Mouse (Mus musculus): ENCODE data around the gene Kcna1. TPM values are rescaled to one million over a fixed set of nuclear protein-coding genes. Genes with fewer than 3 reads are reported as not detected.

Gene Kcna1
- total and polyA plus RNA-seq, 2 experiments from 2014 or later = 2.2 to 4.2 TPM

DNA sequence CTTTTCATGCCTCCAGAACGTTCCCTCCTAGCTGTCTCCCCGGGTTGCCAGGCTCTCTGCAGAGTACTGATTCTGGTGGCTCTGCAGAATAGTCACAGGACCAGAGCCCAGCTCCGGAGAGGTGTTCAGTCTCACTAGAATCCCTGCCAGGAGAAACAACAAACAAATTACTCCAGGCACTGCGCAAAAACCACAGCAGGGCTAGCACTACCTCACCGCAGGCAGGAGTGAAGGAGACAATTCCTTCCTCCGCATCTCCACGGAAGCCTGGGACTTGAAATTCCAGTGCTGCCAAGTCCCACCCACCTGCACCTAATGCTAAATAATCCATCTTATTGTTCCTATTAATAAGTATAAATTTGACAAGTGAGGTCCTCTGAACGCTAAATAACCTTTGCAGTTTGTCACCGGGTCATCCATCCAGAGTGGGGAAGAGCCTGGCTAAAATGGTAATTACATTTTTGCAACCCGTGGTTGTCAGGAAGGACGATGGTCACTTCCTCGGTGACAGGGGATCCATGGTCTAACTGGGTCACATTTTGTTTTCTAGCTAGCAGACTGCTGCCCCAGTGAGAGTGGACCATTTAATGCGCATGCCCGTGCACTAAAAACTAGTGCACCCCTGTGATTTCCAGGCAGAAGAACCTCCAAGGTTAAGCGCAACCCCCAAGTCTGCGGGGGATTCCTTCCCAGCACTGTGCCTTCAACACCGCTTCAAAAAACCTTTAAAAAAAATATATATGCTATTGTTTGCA, 36.8 kb downstream of the Kcna1 start:
- Histone ChIP-seq H3K4me2 (ENCODE audit: low read depth, low read length, poor library complexity, severe bottlenecking) (no peak overlapping the region), H3K4me3 (ENCODE audit: low read depth, low read length) (no peak overlapping the region), H3K27ac (ENCODE audit: low read depth, low read length) (no peak overlapping the region), H3K9ac (replicated peaks; ENCODE audit: low read length, poor library complexity, severe bottlenecking) (no peak overlapping the region), H3K36me3 (ENCODE audit: insufficient read depth, low read length) (no peaks in the 10 kb centered on the region), H3K27me3 (ENCODE audit: insufficient read depth, low read length) (no peaks in the 10 kb centered on the region), H3K4me1 (ENCODE audit: insufficient read depth, low read length) (no peaks in the 10 kb centered on the region), H3K9me3 (ENCODE audit: low read length) (no peaks in the 10 kb centered on the region)
- ATAC-seq (ENCODE audit: low FRiP score) = no peak
- TF ChIP-seq CTCF (IDR thresholded peaks at IDR 0.05) = no peak
- DNase-seq (ENCODE audit: low spot score) = no peak
- 64% methylated on average over 17 of the region's 17 CpGs for WGBS

GRCm38 (mm10) chr6:126601843-126602326, 44.3 kb downstream of the Kcna1 start:
- TF ChIP-seq CTCF (IDR thresholded peaks at IDR 0.05) = no peak
- peak; percentile 61 for DNase-seq (ENCODE audit: low spot score)
- no peak overlapping the region for H3K4me2 ChIP-seq (ENCODE audit: low read depth, low read length, poor library complexity, severe bottlenecking)
- no peaks in the 10 kb centered on the region for H3K9me3 ChIP-seq (ENCODE audit: low read length)
- no peaks in the 10 kb centered on the region for H3K27me3 ChIP-seq (ENCODE audit: insufficient read depth, low read length)
- H3K4me1 ChIP-seq (ENCODE audit: insufficient read depth, low read length) = no peaks in the 10 kb centered on the region
- ATAC-seq (ENCODE audit: low FRiP score) = no peak
- 65% methylated on average over 13 of the region's 13 CpGs for WGBS
- no peak overlapping the region for H3K9ac ChIP-seq (replicated peaks; ENCODE audit: low read length, poor library complexity, severe bottlenecking)
- no peak overlapping the region for H3K4me3 ChIP-seq (ENCODE audit: low read depth, low read length)
- no peaks in the 10 kb centered on the region for H3K36me3 ChIP-seq (ENCODE audit: insufficient read depth, low read length)
- no peak overlapping the region for H3K27ac ChIP-seq (ENCODE audit: low read depth, low read length)

- DNase-seq (ENCODE audit: low spot score) = no peak
Measured at GRCm38 (mm10) chr6:126599201-126599995, 46.8 kb downstream of the Kcna1 start.

DNA sequence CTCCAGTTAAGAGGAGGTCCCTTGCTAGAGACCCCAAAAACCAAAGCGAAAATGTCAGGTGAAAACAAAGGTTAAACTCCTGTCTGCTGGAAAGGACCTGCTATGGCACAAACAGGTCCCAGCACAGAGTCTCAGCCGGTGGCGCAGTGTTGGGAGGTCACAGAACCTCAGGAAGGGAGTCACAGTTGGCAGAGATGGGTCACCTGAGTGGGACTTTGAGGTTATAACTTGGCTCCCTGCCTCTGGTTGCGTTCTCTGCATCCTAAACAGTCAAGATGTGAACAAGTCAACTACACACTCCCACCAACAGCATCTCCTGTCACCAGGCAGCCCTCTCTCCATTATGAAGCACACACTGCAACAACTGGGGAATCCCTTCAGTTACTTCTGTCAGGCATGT, 48.4 kb downstream of the Kcna1 start:
- no peak overlapping the region for H3K4me2 ChIP-seq (ENCODE audit: low read depth, low read length, poor library complexity, severe bottlenecking)
- TF ChIP-seq CTCF (IDR thresholded peaks at IDR 0.05) = no peak
- DNase-seq (ENCODE audit: low spot score) = no peak
- no peak for ATAC-seq (ENCODE audit: low FRiP score)
- no peaks in the 10 kb centered on the region for H3K27me3 ChIP-seq (ENCODE audit: insufficient read depth, low read length)
- H3K4me1 ChIP-seq (ENCODE audit: insufficient read depth, low read length) = no peaks in the 10 kb centered on the region
- no peaks in the 10 kb centered on the region for H3K9me3 ChIP-seq (ENCODE audit: low read length)
- no peak overlapping the region for H3K9ac ChIP-seq (replicated peaks; ENCODE audit: low read length, poor library complexity, severe bottlenecking)
- H3K36me3 ChIP-seq (ENCODE audit: insufficient read depth, low read length) = no peaks in the 10 kb centered on the region
- no peak overlapping the region for H3K4me3 ChIP-seq (ENCODE audit: low read depth, low read length)
- 90% methylated on average over 4 of the region's 4 CpGs for WGBS
- no peak overlapping the region for H3K27ac ChIP-seq (ENCODE audit: low read depth, low read length)

More at GRCm38 (mm10) chr6:126599201-126599995, 46.8 kb downstream of the Kcna1 start:
- Histone ChIP-seq H3K27ac (ENCODE audit: low read depth, low read length) (no peak overlapping the region), H3K36me3 (ENCODE audit: insufficient read depth, low read length) (no peaks in the 10 kb centered on the region), H3K27me3 (ENCODE audit: insufficient read depth, low read length) (no peaks in the 10 kb centered on the region), H3K4me3 (ENCODE audit: low read depth, low read length) (no peak overlapping the region), H3K9ac (replicated peaks; ENCODE audit: low read length, poor library complexity, severe bottlenecking) (no peak overlapping the region), H3K4me2 (ENCODE audit: low read depth, low read length, poor library complexity, severe bottlenecking) (no peak overlapping the region), H3K4me1 (ENCODE audit: insufficient read depth, low read length) (no peaks in the 10 kb centered on the region), H3K9me3 (ENCODE audit: low read length) (no peaks in the 10 kb centered on the region)
- no peak for ATAC-seq (ENCODE audit: low FRiP score)
- peak; percentile 46 for TF ChIP-seq CTCF (IDR thresholded peaks at IDR 0.05)
- WGBS = 88% methylated on average over 3 of the region's 3 CpGs

DNA sequence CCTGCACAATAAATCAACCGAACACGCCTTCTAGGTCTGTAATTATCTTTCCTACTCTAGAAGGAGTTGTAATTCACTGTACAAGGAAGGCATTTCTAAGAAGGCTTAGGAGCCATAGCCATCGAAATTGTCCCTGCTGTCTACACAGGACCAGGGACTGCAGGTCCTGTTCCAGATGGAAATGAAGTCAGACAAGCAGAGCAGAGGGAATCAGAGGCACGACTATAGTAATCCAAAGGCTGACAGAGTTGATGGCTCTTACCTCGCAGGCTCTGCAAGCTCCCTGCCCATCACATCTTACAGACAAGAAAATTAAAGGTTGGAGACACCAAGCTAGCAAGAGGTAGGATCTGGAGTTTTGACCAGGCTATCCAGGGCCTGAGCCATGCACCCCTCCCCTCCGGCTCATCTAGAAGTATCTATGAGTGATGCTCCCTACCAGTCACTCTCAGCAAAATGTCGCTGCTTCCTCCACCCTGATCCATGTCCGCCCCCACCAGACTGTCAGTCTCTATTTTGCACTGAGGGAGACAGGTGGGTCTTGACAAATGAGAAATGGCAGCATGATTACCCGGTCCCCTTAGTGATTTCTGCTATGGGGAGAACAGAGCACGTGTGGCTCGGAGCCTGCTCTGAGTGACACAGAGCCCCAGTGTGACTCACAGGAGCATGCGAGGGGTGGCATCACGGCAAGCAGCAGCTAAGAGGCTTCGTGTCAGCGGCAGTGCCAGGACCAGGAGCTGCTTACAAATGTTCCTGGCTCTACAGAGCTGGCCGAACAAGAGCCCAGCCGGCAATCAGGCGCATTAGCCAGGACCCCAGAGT, 50.2 kb downstream of the Kcna1 start:
- Histone ChIP-seq H3K9ac (replicated peaks; ENCODE audit: low read length, poor library complexity, severe bottlenecking) (no peak overlapping the region), H3K9me3 (ENCODE audit: low read length) (no peaks in the 10 kb centered on the region), H3K27me3 (ENCODE audit: insufficient read depth, low read length) (no peaks in the 10 kb centered on the region), H3K36me3 (ENCODE audit: insufficient read depth, low read length) (no peaks in the 10 kb centered on the region), H3K27ac (ENCODE audit: low read depth, low read length) (no peak overlapping the region), H3K4me2 (ENCODE audit: low read depth, low read length, poor library complexity, severe bottlenecking) (no peak overlapping the region), H3K4me3 (ENCODE audit: low read depth, low read length) (no peak overlapping the region), H3K4me1 (ENCODE audit: insufficient read depth, low read length) (no peaks in the 10 kb centered on the region)
- WGBS = 64% methylated on average over 18 of the region's 18 CpGs
- no peak for TF ChIP-seq CTCF (IDR thresholded peaks at IDR 0.05)
- ATAC-seq (ENCODE audit: low FRiP score) (no peak), DNase-seq (ENCODE audit: low spot score) (no peak)
